Mouse (Mus musculus): ENCODE data around the gene Mertk. TPM values are rescaled to one million over a fixed set of nuclear protein-coding genes. Genes with fewer than 3 reads are reported as not detected.

Mertk gene
- polyA plus RNA-seq, 1 experiment from 2014 or later: 2.2 TPM

- H3K4me1 ChIP-seq: peaks cover 6% of the 10 kb centered on the region
- ATAC-seq (ENCODE audit: low FRiP score): no peak
- H3K9ac ChIP-seq (replicated peaks): no peak overlapping the region
- H3K9me3 ChIP-seq (replicated peaks): no peaks in the 10 kb centered on the region
- H3K27ac ChIP-seq (replicated peaks): no peak overlapping the region
- no peaks in the 10 kb centered on the region for H3K36me3 ChIP-seq
- no peaks in the 10 kb centered on the region for H3K27me3 ChIP-seq (replicated peaks)
- no peak overlapping the region for H3K4me3 ChIP-seq (replicated peaks)
- 88% methylated on average over 7 of the region's 7 CpGs for WGBS
- H3K4me2 ChIP-seq: no peak overlapping the region
Measured at GRCm38 (mm10) chr2:128726626-128727025, 27.9 kb downstream of the Mertk start.

DNA sequence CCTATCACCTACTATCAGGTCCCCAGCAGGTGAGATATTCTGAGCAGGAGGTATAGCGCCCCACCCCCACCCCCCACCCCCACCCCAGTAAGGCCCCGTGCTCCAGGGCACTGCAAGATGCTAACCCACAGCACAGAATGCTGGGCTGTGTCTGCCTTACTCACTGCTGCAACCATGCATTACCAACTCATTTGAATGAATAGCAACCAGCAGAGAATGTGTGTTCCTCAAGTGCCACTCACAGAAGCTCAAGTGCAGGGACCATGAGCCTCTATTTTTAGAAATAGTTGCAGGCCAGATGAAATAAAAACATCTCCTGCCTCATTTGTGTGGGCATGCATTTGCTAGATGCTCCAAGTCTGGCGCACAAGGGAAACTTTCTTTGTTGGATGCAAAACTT lies 28.8 kb downstream of the Mertk start:
- no peaks in the 10 kb centered on the region for H3K9me3 ChIP-seq (replicated peaks)
- WGBS: 62% methylated on average over 3 of the region's 3 CpGs

DNA sequence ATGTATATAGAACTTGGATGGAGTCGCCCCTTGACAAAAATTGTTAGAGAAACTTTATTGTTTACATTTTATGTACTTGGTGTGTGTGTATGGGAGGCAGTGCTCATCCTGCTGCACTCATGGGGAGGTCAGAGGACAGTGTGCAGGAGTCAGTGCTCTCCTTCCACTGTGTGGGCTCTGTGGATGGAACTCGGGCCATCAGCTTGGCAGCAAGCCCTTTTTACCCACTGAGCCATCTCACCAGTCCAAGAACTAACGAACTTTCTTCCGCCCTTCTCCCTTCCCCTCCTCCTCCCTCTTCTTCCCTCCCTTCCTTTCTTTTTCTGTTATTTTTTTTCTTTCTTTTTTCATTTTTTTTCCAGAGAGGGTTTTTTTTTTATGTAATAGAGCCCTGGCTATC lies 29.3 kb downstream of the Mertk start:
- Histone ChIP-seq H3K4me1 (peaks cover 6% of the 10 kb centered on the region), H3K36me3 (no peaks in the 10 kb centered on the region), H3K4me3 (replicated peaks) (no peak overlapping the region), H3K27me3 (replicated peaks) (no peaks in the 10 kb centered on the region), H3K9ac (replicated peaks) (no peak overlapping the region), H3K27ac (replicated peaks) (no peak overlapping the region), H3K9me3 (replicated peaks) (no peaks in the 10 kb centered on the region), H3K4me2 (no peak overlapping the region)
- no peak for ATAC-seq (ENCODE audit: low FRiP score)
- WGBS: 81% methylated on average over 4 of the region's 4 CpGs

More for the DNA sequence above, 28.8 kb downstream of the Mertk start:
- peaks cover 6% of the 10 kb centered on the region for H3K4me1 ChIP-seq
- no peak for ATAC-seq (ENCODE audit: low FRiP score)
- no peak overlapping the region for H3K27ac ChIP-seq (replicated peaks)
- H3K4me2 ChIP-seq: no peak overlapping the region
- no peaks in the 10 kb centered on the region for H3K36me3 ChIP-seq
- H3K9ac ChIP-seq (replicated peaks): no peak overlapping the region
- no peaks in the 10 kb centered on the region for H3K27me3 ChIP-seq (replicated peaks)
- H3K4me3 ChIP-seq (replicated peaks): no peak overlapping the region

DNA sequence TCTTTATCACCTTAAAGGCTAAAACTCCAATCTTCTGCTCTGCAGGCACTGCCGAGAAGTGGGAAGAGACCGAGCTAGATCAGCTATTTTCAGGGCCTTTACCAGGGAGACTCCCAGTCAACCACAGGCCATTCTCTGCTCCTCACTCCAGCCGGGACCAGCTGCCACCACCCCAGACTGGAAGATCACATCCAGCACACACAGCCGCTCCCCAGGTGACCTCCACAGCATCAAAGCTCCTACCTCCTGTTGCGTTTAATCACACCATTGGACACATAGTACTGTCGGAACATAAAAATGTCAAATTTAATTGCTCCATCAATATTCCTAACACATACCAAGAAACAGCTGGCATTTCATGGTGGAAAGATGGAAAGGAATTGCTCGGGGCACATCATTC lies 30.4 kb downstream of the Mertk start:
- no peak overlapping the region for H3K9ac ChIP-seq (replicated peaks)
- WGBS: 30% methylated on average over 7 of the region's 7 CpGs
- no peaks in the 10 kb centered on the region for H3K36me3 ChIP-seq
- no peaks in the 10 kb centered on the region for H3K27me3 ChIP-seq (replicated peaks)
- peaks cover 6% of the 10 kb centered on the region for H3K4me1 ChIP-seq
- H3K4me3 ChIP-seq (replicated peaks): no peak overlapping the region
- no peaks in the 10 kb centered on the region for H3K9me3 ChIP-seq (replicated peaks)
- H3K4me2 ChIP-seq: no peak overlapping the region
- ATAC-seq (ENCODE audit: low FRiP score): no peak; the same call in 1 of the 2 replicates
- peak overlapping the region; percentile 45; the same call in 1 of the 2 replicates for H3K27ac ChIP-seq (replicated peaks)

GRCm38 (mm10) chr2:128731514-128731913 lies 32.8 kb downstream of the Mertk start:
- ATAC-seq (ENCODE audit: low FRiP score): no peak
- no peaks in the 10 kb centered on the region for H3K9me3 ChIP-seq (replicated peaks)
- no peak overlapping the region for H3K9ac ChIP-seq (replicated peaks)

DNA sequence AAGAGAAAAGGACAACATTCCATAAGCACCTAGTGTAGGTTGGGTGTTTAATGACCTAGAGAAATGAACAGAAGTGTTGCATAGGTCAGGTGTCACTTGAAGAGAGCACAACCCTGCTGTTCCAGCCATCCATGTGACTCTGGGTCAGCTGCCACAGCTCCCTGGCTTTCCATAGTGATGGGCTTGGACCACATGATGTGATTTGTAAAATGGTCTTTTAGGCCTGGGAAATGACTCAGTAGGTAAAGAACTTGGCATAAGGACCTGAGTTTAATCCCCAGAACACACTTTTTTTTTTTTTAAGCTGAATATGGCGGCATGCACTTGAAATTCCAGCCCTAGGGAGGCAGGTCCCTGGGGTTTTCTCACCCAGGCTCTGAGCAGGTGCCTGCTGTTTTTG lies 33.2 kb downstream of the Mertk start:
- Histone ChIP-seq H3K4me3 (replicated peaks) (no peak overlapping the region), H3K27me3 (replicated peaks) (no peaks in the 10 kb centered on the region), H3K4me1 (peaks cover 6% of the 10 kb centered on the region), H3K9ac (replicated peaks) (no peak overlapping the region), H3K9me3 (replicated peaks) (no peaks in the 10 kb centered on the region), H3K4me2 (no peak overlapping the region), H3K36me3 (no peaks in the 10 kb centered on the region), H3K27ac (replicated peaks) (no peak overlapping the region)
- 86% methylated on average over 1 of the region's 1 CpGs for WGBS
- ATAC-seq (ENCODE audit: low FRiP score): no peak

More at GRCm38 (mm10) chr2:128731514-128731913, 32.8 kb downstream of the Mertk start:
- Histone ChIP-seq H3K27me3 (replicated peaks) (no peaks in the 10 kb centered on the region), H3K27ac (replicated peaks) (no peak overlapping the region), H3K4me3 (replicated peaks) (no peak overlapping the region), H3K4me1 (peaks cover 6% of the 10 kb centered on the region), H3K4me2 (no peak overlapping the region), H3K36me3 (no peaks in the 10 kb centered on the region)
- WGBS: 85% methylated on average over 10 of the region's 10 CpGs

GRCm38 (mm10) chr2:128735089-128735488 lies 36.3 kb downstream of the Mertk start:
- H3K36me3 ChIP-seq: no peaks in the 10 kb centered on the region
- no peaks in the 10 kb centered on the region for H3K27me3 ChIP-seq (replicated peaks)
- H3K27ac ChIP-seq (replicated peaks): no peak overlapping the region
- no peak overlapping the region for H3K4me2 ChIP-seq
- no peak overlapping the region for H3K9ac ChIP-seq (replicated peaks)
- no peaks in the 10 kb centered on the region for H3K4me1 ChIP-seq
- no peaks in the 10 kb centered on the region for H3K9me3 ChIP-seq (replicated peaks)
- WGBS: 60% methylated on average over 3 of the region's 3 CpGs
- ATAC-seq (ENCODE audit: low FRiP score): no peak
- no peak overlapping the region for H3K4me3 ChIP-seq (replicated peaks)

GRCm38 (mm10) chr2:128737051-128737450 lies 38.3 kb downstream of the Mertk start:
- H3K36me3 ChIP-seq: no peaks in the 10 kb centered on the region

DNA sequence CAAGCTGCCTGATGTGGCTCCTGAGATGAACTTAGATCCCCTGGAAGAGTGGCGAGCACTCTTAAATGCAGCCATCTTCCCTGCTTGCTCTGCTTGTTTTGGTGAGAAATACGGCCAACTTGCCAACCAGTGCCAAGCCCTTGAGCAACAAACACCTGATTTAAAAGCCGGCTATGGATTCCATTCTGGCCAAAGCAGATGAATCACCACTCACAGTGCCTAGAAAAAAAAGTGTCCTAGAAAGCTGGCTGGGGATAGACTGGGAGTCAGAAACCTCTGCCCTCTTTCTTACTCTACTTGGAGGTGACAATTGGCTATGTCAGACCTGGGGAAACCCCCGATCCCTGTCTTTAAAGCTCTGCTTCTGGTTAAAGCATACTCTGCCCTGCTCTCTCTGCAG lies 39.0 kb downstream of the Mertk start:
- Histone ChIP-seq H3K4me1 (no peaks in the 10 kb centered on the region), H3K9ac (replicated peaks) (no peak overlapping the region), H3K36me3 (no peaks in the 10 kb centered on the region), H3K4me2 (no peak overlapping the region), H3K9me3 (replicated peaks) (no peaks in the 10 kb centered on the region), H3K27ac (replicated peaks) (no peak overlapping the region), H3K27me3 (replicated peaks) (no peaks in the 10 kb centered on the region), H3K4me3 (replicated peaks) (no peak overlapping the region)
- ATAC-seq (ENCODE audit: low FRiP score): no peak
- 95% methylated on average over 4 of the region's 4 CpGs for WGBS

More at GRCm38 (mm10) chr2:128737051-128737450, 38.3 kb downstream of the Mertk start:
- no peak overlapping the region for H3K4me3 ChIP-seq (replicated peaks)
- no peak for ATAC-seq (ENCODE audit: low FRiP score)
- H3K9ac ChIP-seq (replicated peaks): no peak overlapping the region
- H3K9me3 ChIP-seq (replicated peaks): no peaks in the 10 kb centered on the region
- no peak overlapping the region for H3K4me2 ChIP-seq
- H3K4me1 ChIP-seq: no peaks in the 10 kb centered on the region
- 89% methylated on average over 2 of the region's 2 CpGs for WGBS
- no peaks in the 10 kb centered on the region for H3K27me3 ChIP-seq (replicated peaks)
- H3K27ac ChIP-seq (replicated peaks): no peak overlapping the region

- peak; percentile 77 for ATAC-seq (ENCODE audit: low FRiP score)
- 80% methylated on average over 10 of the region's 10 CpGs for WGBS
Measured at GRCm38 (mm10) chr2:128738725-128739258, 40.0 kb downstream of the Mertk start.

DNA sequence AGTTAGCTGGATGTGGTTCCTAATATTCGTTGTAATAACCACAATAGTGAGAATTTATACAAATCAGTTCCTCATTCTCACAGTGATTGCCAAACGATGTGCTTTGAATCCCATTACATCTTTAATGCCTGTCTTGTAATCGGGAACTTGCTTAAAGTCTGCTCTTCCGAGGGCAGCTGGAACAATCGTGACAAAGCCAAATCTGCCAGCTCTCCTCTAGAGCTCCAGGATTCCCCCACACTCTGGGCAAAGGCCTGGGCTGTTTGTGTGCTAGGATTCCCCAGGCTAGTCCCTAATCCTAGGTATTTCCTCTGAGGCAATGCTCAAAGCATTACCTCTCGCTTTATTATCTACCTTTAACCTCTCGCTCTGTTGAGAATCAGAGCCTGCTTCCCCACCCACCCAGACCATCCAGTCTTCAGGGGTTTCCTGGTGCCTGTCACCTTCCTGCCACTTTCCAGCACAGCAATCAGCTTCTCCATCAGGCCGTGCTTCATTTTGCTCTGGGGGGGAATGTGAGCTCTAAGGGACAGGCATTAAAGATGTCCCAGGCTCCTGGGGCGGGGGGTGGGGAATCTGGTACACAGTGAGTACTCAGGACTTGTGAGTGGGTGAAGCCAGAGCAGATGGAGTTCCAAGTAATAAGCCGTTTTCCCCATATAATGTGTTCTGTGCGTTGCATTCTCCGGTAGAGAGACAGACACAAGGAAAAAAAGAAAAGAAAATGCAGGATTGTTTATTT lies 47.3 kb downstream of the Mertk start:
- WGBS: 66% methylated on average over 12 of the region's 12 CpGs
- Histone ChIP-seq H3K4me3 (replicated peaks) (no peak overlapping the region), H3K27me3 (replicated peaks) (no peaks in the 10 kb centered on the region), H3K27ac (replicated peaks) (peak overlapping the region; percentile 45; the same call in 1 of the 2 replicates), H3K9me3 (replicated peaks) (no peaks in the 10 kb centered on the region), H3K36me3 (no peaks in the 10 kb centered on the region), H3K9ac (replicated peaks) (no peak overlapping the region), H3K4me1 (peaks cover 4% of the 10 kb centered on the region; the same call in 1 of the 2 replicates), H3K4me2 (no peak overlapping the region)
- ATAC-seq (ENCODE audit: low FRiP score): no peak

More at GRCm38 (mm10) chr2:128738725-128739258, 40.0 kb downstream of the Mertk start:
- Histone ChIP-seq H3K36me3 (no peaks in the 10 kb centered on the region), H3K9ac (replicated peaks) (no peak overlapping the region), H3K4me2 (no peak overlapping the region), H3K4me1 (no peaks in the 10 kb centered on the region), H3K27me3 (replicated peaks) (no peaks in the 10 kb centered on the region), H3K27ac (replicated peaks) (no peak overlapping the region; the same call in 1 of the 2 replicates), H3K9me3 (replicated peaks) (no peaks in the 10 kb centered on the region), H3K4me3 (replicated peaks) (no peak overlapping the region)

DNA sequence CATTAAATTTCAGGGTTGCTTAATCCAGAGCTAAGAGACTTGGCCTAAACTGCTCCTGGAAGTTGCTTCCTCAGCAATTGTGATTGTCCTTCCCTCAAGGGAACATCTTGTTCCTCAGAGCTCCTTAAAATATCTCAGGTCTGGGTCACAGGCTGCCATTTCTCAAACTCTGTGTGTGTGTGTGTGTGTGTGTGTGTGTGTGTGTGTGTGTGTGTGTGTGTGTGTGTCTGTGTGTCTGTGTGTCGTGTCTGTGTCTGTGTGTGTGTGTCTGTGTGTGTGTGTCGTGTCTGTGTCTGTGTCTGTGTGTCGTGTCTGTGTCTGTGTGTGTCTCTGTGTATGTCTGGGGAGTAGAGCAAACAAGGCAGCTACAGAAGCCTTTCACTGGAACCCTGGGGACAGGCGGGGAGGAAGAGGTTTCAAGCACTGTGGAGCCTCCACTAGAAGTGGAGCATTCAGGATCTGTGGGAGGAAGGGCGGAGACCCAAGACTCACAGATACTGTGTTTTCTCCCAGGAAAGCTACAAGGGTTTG lies 47.9 kb downstream of the Mertk start:
- no peaks in the 10 kb centered on the region for H3K9me3 ChIP-seq (replicated peaks)
- 0 out of 2 replicates have a peak overlapping the region, but pooled peaks have one; percentile 9 for H3K27ac ChIP-seq (replicated peaks)
- H3K4me2 ChIP-seq: no peak overlapping the region
- no peak overlapping the region for H3K4me3 ChIP-seq (replicated peaks)
- no peaks in the 10 kb centered on the region for H3K36me3 ChIP-seq
- H3K27me3 ChIP-seq (replicated peaks): no peaks in the 10 kb centered on the region
- peaks cover 4% of the 10 kb centered on the region; the same call in 1 of the 2 replicates for H3K4me1 ChIP-seq
- H3K9ac ChIP-seq (replicated peaks): no peak overlapping the region
- ATAC-seq (ENCODE audit: low FRiP score): no peak
- 68% methylated on average over 5 of the region's 5 CpGs for WGBS

Measured in neural tube, embryonic 15.5 days (tissue).